10 mouse cellular contexts compared by ENCODE assay signal in genomic region chr7:3391809-3392208, GRCm38 (mm10). TPM values are rescaled to one million over a fixed set of nuclear protein-coding genes. Genes with fewer than 3 reads are reported as not detected.
DNase-seq lines count a peak whose midpoint lies in the region; ATAC-seq and TF ChIP-seq lines count a peak whose summit lies in the region.
"Had no signal": no experiment of that assay in that cellular context is flagged by ENCODE, and none has a peak within 500 bp of the region (broad histone marks: within the 10 kb centered on the region; RNA-seq: fewer than 3 reads in every experiment).

No protein-coding gene starts in this region.

- peak; percentile 29; the same call in 1 of the 2 replicates for ATAC-seq in hindbrain, embryonic 13.5 days (ENCODE audit: low FRiP score)
- ATAC-seq in neural tube, embryonic 15.5 days (ENCODE audit: low FRiP score), result 0 out of 2 replicates have a peak, but pooled peaks have one; percentile 18

- WGBS in hindbrain, embryonic 13.5 days, result 5% methylated on average over 4 of the region's 4 CpGs
- WGBS in neural tube, embryonic 15.5 days, result 3% methylated on average over 4 of the region's 4 CpGs
- WGBS in thymus, adult 2 months, result 87% methylated on average over 4 of the region's 4 CpGs

- H3K4me2 ChIP-seq in hindbrain, embryonic 13.5 days, result peak overlapping the region; percentile 76
- peak overlapping the region; percentile 81 for H3K4me2 ChIP-seq in neural tube, embryonic 15.5 days
- H3K4me2 ChIP-seq: liver, embryonic 15.5 days had no signal

- H3K36me3 ChIP-seq in hindbrain, embryonic 13.5 days, result peaks cover 17% of the 10 kb centered on the region
- peaks cover 10% of the 10 kb centered on the region for H3K36me3 ChIP-seq in neural tube, embryonic 15.5 days
- H3K36me3 ChIP-seq in thymus, adult 2 months (ENCODE audit: control insufficient read depth, insufficient read depth, low read length), result no peaks in the 10 kb centered on the region
- H3K36me3 ChIP-seq: heart, embryonic 13.5 days; liver, embryonic 15.5 days had no signal

- no peaks in the 10 kb centered on the region for H3K27me3 ChIP-seq in hindbrain, embryonic 13.5 days
- H3K27me3 ChIP-seq in neural tube, embryonic 15.5 days (replicated peaks), result no peaks in the 10 kb centered on the region
- no peaks in the 10 kb centered on the region for H3K27me3 ChIP-seq in thymus, adult 2 months (ENCODE audit: control insufficient read depth, insufficient read depth, low read length)

- no peak for TF ChIP-seq POLR2A in thymus, adult 2 months (IDR thresholded peaks at IDR 0.05; ENCODE audit: control insufficient read depth, extremely low read depth, insufficient read depth, low read length, poor library complexity)

- DNase-seq in adrenal gland, postnatal 10 days, result peak; percentile 29
- no peak for DNase-seq in adrenal gland, adult 8-10 months
- peak; percentile 17 for DNase-seq in ovary, postnatal 36 days (ENCODE audit: low spot score)
- no peak for DNase-seq in ovary, postnatal 10 days (ENCODE audit: low spot score)
- no peak for DNase-seq in thymus, adult 2 months
- no peak for DNase-seq in kidney, postnatal 14 days

- no peak for TF ChIP-seq CTCF in thymus, adult 2 months (IDR thresholded peaks at IDR 0.05; ENCODE audit: borderline replicate concordance, control insufficient read depth, extremely low read depth, insufficient read depth, low read length, poor library complexity)

- H3K27ac ChIP-seq in hindbrain, embryonic 13.5 days, result peak overlapping the region; percentile 55; the same call in 1 of the 2 replicates
- H3K27ac ChIP-seq in neural tube, embryonic 15.5 days (replicated peaks), result no peak overlapping the region
- H3K27ac ChIP-seq in thymus, adult 2 months (ENCODE audit: control insufficient read depth, insufficient read depth, low read length), result no peak overlapping the region
- H3K27ac ChIP-seq: heart, embryonic 13.5 days; liver, embryonic 15.5 days had no signal

- peak overlapping the region; percentile 52 for H3K4me3 ChIP-seq in hindbrain, embryonic 13.5 days
- peak overlapping the region; percentile 54 for H3K4me3 ChIP-seq in neural tube, embryonic 15.5 days (replicated peaks)
- H3K4me3 ChIP-seq in thymus, adult 2 months (ENCODE audit: control insufficient read depth, insufficient read depth, low read length), result no peak overlapping the region
- H3K4me3 ChIP-seq: liver, embryonic 15.5 days had no signal

- peaks cover 66% of the 10 kb centered on the region for H3K4me1 ChIP-seq in hindbrain, embryonic 13.5 days (replicated peaks)
- peaks cover 59% of the 10 kb centered on the region for H3K4me1 ChIP-seq in neural tube, embryonic 15.5 days
- H3K4me1 ChIP-seq in thymus, adult 2 months (replicated peaks; ENCODE audit: control insufficient read depth, insufficient read depth, low read length), result no peaks in the 10 kb centered on the region
- H3K4me1 ChIP-seq: liver, embryonic 15.5 days had no signal

- no peaks in the 10 kb centered on the region for H3K9me3 ChIP-seq in hindbrain, embryonic 13.5 days
- H3K9me3 ChIP-seq in neural tube, embryonic 15.5 days (replicated peaks), result no peaks in the 10 kb centered on the region
- H3K9me3 ChIP-seq: heart, embryonic 13.5 days; liver, embryonic 15.5 days had no signal

- peak overlapping the region; percentile 75 for H3K9ac ChIP-seq in hindbrain, embryonic 13.5 days
- peak overlapping the region; percentile 65 for H3K9ac ChIP-seq in neural tube, embryonic 15.5 days (replicated peaks)
- H3K9ac ChIP-seq: liver, embryonic 15.5 days had no signal

RNA-seq across cellular contexts. Expression of gene Cacng8, which starts 1.3 kb away (rescaled TPM):
- total RNA-seq in adrenal gland, postnatal 10 days (2021), result 1 to 10 TPM; 2.5 to 3.3 TPM
- total RNA-seq in adrenal gland, adult 8-10 months (2022), result 10 to 100 TPM in 2 of 4 experiments, 1 to 10 TPM in 2; 4.4 to 12.2 (median 7.4) TPM
- polyA plus RNA-seq in hindbrain, embryonic 13.5 days (2015; fragmentation: Nextera tagmentation; extraction: Ambion mirVana), result 12.4 and 12.9 TPM in 2 replicates
- polyA plus RNA-seq in neural tube, embryonic 15.5 days (2015; fragmentation: Nextera tagmentation; extraction: Ambion mirVana), result 11.0 and 11.2 TPM in 2 replicates
- polyA plus RNA-seq in thymus, adult 2 months (2012; rRNA removed), result 0.82 and 0.88 TPM in 2 replicates
- polyA plus RNA-seq: liver, embryonic 15.5 days had no signal

RNA-seq across cellular contexts. Expression of gene Cacng6, which starts 32.2 kb away (rescaled TPM):
- 1 to 10 TPM; 1.5 to 6.5 TPM for total RNA-seq in adrenal gland, postnatal 10 days (2021)
- under 1 TPM in 2 of 4 experiments, not detected in 2; 0.34 to 0.78 TPM for total RNA-seq in adrenal gland, adult 8-10 months (2022)
- 0.13 and 0.16 TPM in 2 replicates for polyA plus RNA-seq in hindbrain, embryonic 13.5 days (2015; fragmentation: Nextera tagmentation; extraction: Ambion mirVana)
- 0.43 and 0.97 TPM in 2 replicates for polyA plus RNA-seq in neural tube, embryonic 15.5 days (2015; fragmentation: Nextera tagmentation; extraction: Ambion mirVana)
- 0.11 and 0.40 TPM in 2 replicates for polyA plus RNA-seq in thymus, adult 2 months (2012; rRNA removed)

RNA-seq across cellular contexts. Expression of gene Cacng7, which starts 59.1 kb away (rescaled TPM):
- 1 to 10 TPM; 8.8 to 9.4 TPM for total RNA-seq in adrenal gland, postnatal 10 days (2021)
- 10 to 100 TPM in 2 of 4 experiments, 1 to 10 TPM in 2; 9.1 to 25.6 (median 14.2) TPM for total RNA-seq in adrenal gland, adult 8-10 months (2022)
- 4.3 and 4.7 TPM in 2 replicates for polyA plus RNA-seq in hindbrain, embryonic 13.5 days (2015; fragmentation: Nextera tagmentation; extraction: Ambion mirVana)
- 3.4 and 4.1 TPM in 2 replicates for polyA plus RNA-seq in neural tube, embryonic 15.5 days (2015; fragmentation: Nextera tagmentation; extraction: Ambion mirVana)
- 2.6 and 2.7 TPM in 2 replicates for polyA plus RNA-seq in thymus, adult 2 months (2012; rRNA removed)

Comparison
In these comparisons a context has a peak if more than half of its experiments do, and no peak if none do; other contexts are left out.
1. DNase-seq: peak in adrenal gland, postnatal 10 days (single experiment) and ovary, postnatal 36 days (single experiment); none in adrenal gland, adult 8-10 months (single experiment), ovary, postnatal 10 days (single experiment), thymus, adult 2 months (single experiment) and kidney, postnatal 14 days (single experiment).